7 mouse cellular contexts compared by ENCODE assay signal in genomic region chr11:31672170-31672563, GRCm38 (mm10). TPM values are rescaled to one million over a fixed set of nuclear protein-coding genes. Genes with fewer than 3 reads are reported as not detected.
DNase-seq lines count a peak whose midpoint lies in the region; ATAC-seq and TF ChIP-seq lines count a peak whose summit lies in the region.

No protein-coding gene starts in this region.

- H3K4me2 ChIP-seq in lung, postnatal 0 days (replicated peaks; ENCODE audit: low read depth, low read length), result peak overlapping the region; percentile 72
- H3K4me2 ChIP-seq in forebrain, embryonic 11.5 days (ENCODE audit: low read depth, low read length, severe bottlenecking), result peak overlapping the region; percentile 62
- H3K4me2 ChIP-seq in limb, embryonic 11.5 days (ENCODE audit: low read depth, severe bottlenecking), result peak overlapping the region; percentile 57

- 8% methylated on average over 9 of the region's 9 CpGs for WGBS in lung, postnatal 0 days
- WGBS in forebrain, embryonic 11.5 days, result 12% methylated on average over 9 of the region's 9 CpGs
- 12% methylated on average over 9 of the region's 9 CpGs for WGBS in limb, embryonic 11.5 days
- 10% methylated on average over 9 of the region's 9 CpGs for WGBS in small intestine, adult 2 months

- TF ChIP-seq EP300 in lung, postnatal 0 days (IDR thresholded peaks at IDR 0.05), result no peak

- no peak overlapping the region for H3K27ac ChIP-seq in lung, postnatal 0 days (ENCODE audit: low read length)
- no peak overlapping the region; the same call in 1 of the 2 replicates for H3K27ac ChIP-seq in forebrain, embryonic 11.5 days (ENCODE audit: low read depth, low read length)
- H3K27ac ChIP-seq in limb, embryonic 11.5 days (replicated peaks; ENCODE audit: low read depth, low read length), result no peak overlapping the region
- H3K27ac ChIP-seq in small intestine, adult 2 months (ENCODE audit: insufficient read depth, low read depth, low read length), result no peak overlapping the region

- H3K9me3 ChIP-seq in lung, postnatal 0 days (ENCODE audit: low read length), result no peaks in the 10 kb centered on the region
- H3K9me3 ChIP-seq in forebrain, embryonic 11.5 days (ENCODE audit: control insufficient read depth, low read length), result no peaks in the 10 kb centered on the region
- H3K9me3 ChIP-seq in limb, embryonic 11.5 days (ENCODE audit: control insufficient read depth, low read length), result no peaks in the 10 kb centered on the region

- H3K4me1 ChIP-seq in lung, postnatal 0 days (ENCODE audit: insufficient read depth, low read depth, low read length), result peaks cover 4% of the 10 kb centered on the region; the same call in 1 of the 2 replicates
- H3K4me1 ChIP-seq in forebrain, embryonic 11.5 days (replicated peaks; ENCODE audit: control insufficient read depth, insufficient read depth, low read length), result peaks cover 3% of the 10 kb centered on the region
- 0 out of 2 replicates have a peak, but pooled peaks cover 5% of the 10 kb centered on the region for H3K4me1 ChIP-seq in limb, embryonic 11.5 days (ENCODE audit: control insufficient read depth, insufficient read depth, low read length)
- H3K4me1 ChIP-seq in small intestine, adult 2 months (ENCODE audit: control insufficient read depth, insufficient read depth, insufficient read length, low read length), result no peaks in the 10 kb centered on the region

- no peak for ATAC-seq in lung, postnatal 0 days
- peak; percentile 63 for ATAC-seq in forebrain, embryonic 11.5 days (replicated peaks; ENCODE audit: low FRiP score)
- ATAC-seq in limb, embryonic 11.5 days (ENCODE audit: insufficient number of reproducible peaks, low FRiP score, low TSS enrichment, low read depth), result peak; percentile 63

- H3K9ac ChIP-seq in lung, postnatal 0 days (replicated peaks; ENCODE audit: low read depth), result peak overlapping the region; percentile 93
- H3K9ac ChIP-seq in forebrain, embryonic 11.5 days (ENCODE audit: low read length), result peak overlapping the region; percentile 84
- peak overlapping the region; percentile 90 for H3K9ac ChIP-seq in limb, embryonic 11.5 days (ENCODE audit: low read length)

- no peak for TF ChIP-seq POLR2A in small intestine, adult 2 months (IDR thresholded peaks at IDR 0.05; ENCODE audit: low read depth, low read length)

- DNase-seq in lung, postnatal 0 days (ENCODE audit: low spot score), result peak; percentile 12
- DNase-seq in lung, postnatal 10 days, result no peak
- no peak for DNase-seq in forebrain, embryonic 11.5 days (ENCODE audit: low spot score)
- DNase-seq in limb, embryonic 11.5 days (ENCODE audit: low spot score), result no peak
- no peak for DNase-seq in adipocyte (ENCODE audit: low spot score)
- DNase-seq in cerebellum, adult 18-20 months, result no peak

- peak overlapping the region; percentile 98 for H3K4me3 ChIP-seq in lung, postnatal 0 days (ENCODE audit: low read depth, low read length)
- peak overlapping the region; percentile 91 for H3K4me3 ChIP-seq in forebrain, embryonic 11.5 days (ENCODE audit: low read depth, low read length)
- peak overlapping the region; percentile 57 for H3K4me3 ChIP-seq in limb, embryonic 11.5 days (ENCODE audit: low read depth, low read length)
- H3K4me3 ChIP-seq in small intestine, adult 2 months (ENCODE audit: low read depth, low read length), result peak overlapping the region; percentile 85

- no peak for TF ChIP-seq CTCF in lung, postnatal 0 days (IDR thresholded peaks at IDR 0.05)
- TF ChIP-seq CTCF in small intestine, adult 2 months (IDR thresholded peaks at IDR 0.05; ENCODE audit: extremely low read depth, insufficient read length, insufficient replicate concordance, low read depth, low read length), result no peak

- H3K36me3 ChIP-seq in lung, postnatal 0 days (ENCODE audit: insufficient read depth, low read length), result no peaks in the 10 kb centered on the region
- H3K36me3 ChIP-seq in forebrain, embryonic 11.5 days (ENCODE audit: control insufficient read depth, insufficient read depth, low read length), result no peaks in the 10 kb centered on the region; the same call in 1 of the 2 replicates
- H3K36me3 ChIP-seq in limb, embryonic 11.5 days (ENCODE audit: control insufficient read depth, insufficient read depth, low read length), result peaks cover 3% of the 10 kb centered on the region; the same call in 1 of the 2 replicates
- H3K36me3 ChIP-seq in small intestine, adult 2 months (ENCODE audit: control insufficient read depth, insufficient read depth, low read length), result peaks cover 7% of the 10 kb centered on the region; the same call in 1 of the 2 replicates

- H3K27me3 ChIP-seq in lung, postnatal 0 days (replicated peaks; ENCODE audit: insufficient read depth, low read length), result no peaks in the 10 kb centered on the region
- no peaks in the 10 kb centered on the region for H3K27me3 ChIP-seq in forebrain, embryonic 11.5 days (ENCODE audit: control insufficient read depth, insufficient read depth, low read length)
- no peaks in the 10 kb centered on the region for H3K27me3 ChIP-seq in limb, embryonic 11.5 days (ENCODE audit: control insufficient read depth, insufficient read depth, low read length)
- no peaks in the 10 kb centered on the region for H3K27me3 ChIP-seq in small intestine, adult 2 months (ENCODE audit: control insufficient read depth, insufficient read depth, low read length)

RNA-seq across cellular contexts. Expression of gene Bod1, which starts 0.5 kb away (rescaled TPM):
- polyA plus RNA-seq in lung, postnatal 0 days (2015; fragmentation: Nextera tagmentation; extraction: Ambion mirVana), result 51.1 and 53.2 TPM in 2 replicates
- polyA plus RNA-seq in forebrain, embryonic 11.5 days (2014; fragmentation: Nextera tagmentation; extraction: Ambion mirVana), result 141 and 157 TPM in 2 replicates
- polyA plus RNA-seq in limb, embryonic 11.5 days (2014; fragmentation: Nextera tagmentation; extraction: Ambion mirVana), result 128 TPM in 2 replicates
- polyA plus RNA-seq in small intestine, adult 2 months (2012; rRNA removed), result 24.5 and 34.4 TPM in 2 replicates
